Mouse (Mus musculus) heart, postnatal 0 days (tissue): ENCODE measurements around the gene B3glct.

Experiments used
- CTCF ChIP-seq: IDR thresholded peaks from 2 replicates; pipeline ENCODE4 v1.5.1; 2016; ENCODE audit warnings: antibody characterized with exemption, control low read depth, low read depth
- EP300 ChIP-seq: IDR thresholded peaks from 2 replicates; pipeline ENCODE4 v1.6.1; 2016; ENCODE audit warnings: antibody characterized with exemption, low read depth

GRCm38 (mm10) chr5:149740703-149741102 is 62.7 kb downstream of the B3glct start:
- no peak for TF ChIP-seq EP300
- TF ChIP-seq CTCF: no peak
